Mouse (Mus musculus): ENCODE measurements around the gene Tas2r143. TPM values are rescaled to one million over a fixed set of nuclear protein-coding genes. Genes with fewer than 3 reads are reported as not detected.

Gene Tas2r143
- polyA plus RNA-seq, 1 experiment from 2014 or later, result not detected

DNA sequence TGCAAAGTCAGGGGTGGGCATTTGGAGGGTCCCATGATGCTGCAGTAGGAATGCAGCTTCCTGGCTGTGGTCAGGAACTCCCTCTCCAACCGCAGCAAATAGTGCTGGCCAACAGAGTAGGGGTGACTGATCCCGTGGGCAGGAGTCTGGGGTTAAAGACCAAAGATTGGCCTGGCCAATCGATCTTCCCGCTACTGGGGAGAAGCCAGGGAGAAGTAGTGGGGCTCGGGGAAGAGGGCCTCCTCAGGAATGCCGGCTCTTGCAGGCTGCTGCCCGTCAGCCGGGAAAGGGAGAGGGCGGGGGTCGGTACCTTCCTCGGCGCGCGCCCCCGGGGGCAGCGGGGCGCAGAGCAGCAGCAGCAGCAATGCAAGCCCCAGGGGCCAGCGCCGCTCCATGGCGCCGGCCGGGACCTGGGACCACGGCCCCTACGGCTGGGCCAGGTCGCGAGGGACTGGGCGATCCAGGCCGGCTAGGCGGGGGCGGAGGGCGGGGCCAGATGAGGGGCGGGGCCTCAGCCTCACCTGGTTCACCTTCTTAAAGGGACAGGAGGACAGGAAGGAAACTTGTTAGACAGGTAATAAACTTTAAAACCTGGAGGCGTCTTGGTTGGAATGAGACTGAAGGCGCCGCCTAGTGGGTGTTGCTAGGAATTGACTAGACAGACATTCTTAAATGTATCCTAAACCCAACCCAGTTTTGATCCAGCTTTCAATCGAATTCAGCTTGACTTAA is 27.1 kb upstream of the Tas2r143 start, which contains the start of gene Epha1:
Epha1 (minus strand) TSS at position 453 of the 732 bp plus-strand sequence.
- peak; percentile 81 for ATAC-seq (ENCODE audit: insufficient number of reproducible peaks, insufficient read depth, low FRiP score, low read depth)
- H3K36me3 ChIP-seq (ENCODE audit: control insufficient read depth, insufficient read depth, low read length), result no peaks in the 10 kb centered on the region
- no peaks in the 10 kb centered on the region for H3K9me3 ChIP-seq (ENCODE audit: control insufficient read depth, low read depth, low read length)
- H3K27me3 ChIP-seq (ENCODE audit: control insufficient read depth, insufficient read depth, low read length), result no peaks in the 10 kb centered on the region
- peak within 1 kb of the TSS; percentile 39; the same call in 1 of the 2 replicates for H3K27ac ChIP-seq (ENCODE audit: low read length)
- peak within 1 kb of the TSS; percentile 65 for H3K4me2 ChIP-seq (replicated peaks; ENCODE audit: low read depth, low read length)
- WGBS, result under 1% methylated on average over 30 of the region's 36 CpGs
- peaks cover 30% of the 10 kb centered on the region for H3K4me1 ChIP-seq (ENCODE audit: control insufficient read depth, insufficient read depth, low read length)
- H3K4me3 ChIP-seq (ENCODE audit: low read depth, low read length), result peak within 1 kb of the TSS; percentile 43
- H3K9ac ChIP-seq (replicated peaks; ENCODE audit: low read depth, low read length), result peak within 1 kb of the TSS; percentile 22; the same call in 1 of the 2 replicates

DNA sequence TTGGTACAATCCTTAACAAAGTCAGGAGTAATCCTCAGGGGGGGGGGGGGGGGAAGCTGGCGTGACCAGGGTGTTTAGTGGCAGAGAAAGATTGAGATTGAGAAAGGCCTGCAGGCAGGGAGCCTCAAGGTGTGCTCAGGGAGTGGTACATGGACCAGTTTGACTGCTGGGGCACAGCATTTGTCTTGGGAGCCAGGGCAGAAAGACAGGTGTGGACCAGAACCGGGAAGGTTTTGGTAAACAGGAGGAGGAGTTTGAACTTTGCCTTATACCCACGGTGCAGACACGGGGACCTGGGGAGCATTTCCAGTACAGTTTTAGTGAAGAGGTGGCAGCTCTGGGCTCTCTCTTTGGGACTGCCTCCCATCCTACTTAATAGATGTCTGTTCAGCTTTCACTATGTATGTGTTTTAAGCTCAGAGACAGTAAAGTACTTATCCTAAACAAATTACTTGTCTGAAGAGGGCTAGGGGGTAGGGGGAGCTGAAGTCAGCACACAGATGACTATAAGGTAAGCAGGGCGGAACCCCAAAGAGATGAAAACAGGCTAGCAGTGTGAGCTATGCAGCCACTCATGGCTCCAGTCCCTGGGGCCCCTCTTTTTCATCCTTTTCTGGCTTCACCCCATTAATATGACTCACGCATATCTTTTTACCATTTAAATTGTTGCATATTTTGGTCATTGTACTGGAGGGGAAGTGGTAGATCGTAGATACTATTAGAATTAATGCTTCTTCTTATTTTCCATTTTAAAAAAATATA is 26.2 kb upstream of the Tas2r143 start:
- Histone ChIP-seq H3K36me3 (ENCODE audit: control insufficient read depth, insufficient read depth, low read length) (no peaks in the 10 kb centered on the region), H3K27me3 (ENCODE audit: control insufficient read depth, insufficient read depth, low read length) (no peaks in the 10 kb centered on the region), H3K9ac (replicated peaks; ENCODE audit: low read depth, low read length) (no peak overlapping the region), H3K9me3 (ENCODE audit: control insufficient read depth, low read depth, low read length) (no peaks in the 10 kb centered on the region), H3K4me3 (ENCODE audit: low read depth, low read length) (peak overlapping the region; percentile 43), H3K27ac (ENCODE audit: low read length) (no peak overlapping the region), H3K4me1 (ENCODE audit: control insufficient read depth, insufficient read depth, low read length) (peaks cover 30% of the 10 kb centered on the region), H3K4me2 (replicated peaks; ENCODE audit: low read depth, low read length) (peak overlapping the region; percentile 65)
- 39% methylated on average over 7 of the region's 7 CpGs for WGBS
- no peak for ATAC-seq (ENCODE audit: insufficient number of reproducible peaks, insufficient read depth, low FRiP score, low read depth)

DNA sequence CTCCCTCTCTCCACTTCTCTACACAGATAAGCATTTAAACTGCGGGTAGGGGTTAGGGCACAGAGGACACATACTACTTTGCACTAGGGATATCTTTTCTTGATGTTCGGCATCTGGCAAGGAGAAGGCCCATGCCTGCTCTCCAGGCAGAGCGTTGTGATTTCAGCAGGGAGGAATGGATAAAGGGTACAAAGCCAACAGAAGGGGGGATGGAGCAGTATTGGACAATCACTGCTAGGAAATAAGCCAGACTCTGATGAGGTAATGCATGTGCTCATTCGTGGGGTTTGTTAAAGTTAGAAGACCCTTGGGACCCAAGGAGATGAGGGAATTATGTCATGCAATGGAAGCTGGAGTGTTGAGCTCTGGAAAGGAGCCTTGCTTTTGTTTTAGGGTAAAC is 25.3 kb upstream of the Tas2r143 start:
- 72% methylated on average over 4 of the region's 4 CpGs for WGBS
- H3K9ac ChIP-seq (replicated peaks; ENCODE audit: low read depth, low read length), result no peak overlapping the region
- no peak overlapping the region for H3K4me3 ChIP-seq (ENCODE audit: low read depth, low read length)
- ATAC-seq (ENCODE audit: insufficient number of reproducible peaks, insufficient read depth, low FRiP score, low read depth), result no peak
- H3K27me3 ChIP-seq (ENCODE audit: control insufficient read depth, insufficient read depth, low read length), result no peaks in the 10 kb centered on the region
- no peak overlapping the region for H3K27ac ChIP-seq (ENCODE audit: low read length)
- H3K9me3 ChIP-seq (ENCODE audit: control insufficient read depth, low read depth, low read length), result no peaks in the 10 kb centered on the region
- no peaks in the 10 kb centered on the region for H3K36me3 ChIP-seq (ENCODE audit: control insufficient read depth, insufficient read depth, low read length)
- peaks cover 30% of the 10 kb centered on the region for H3K4me1 ChIP-seq (ENCODE audit: control insufficient read depth, insufficient read depth, low read length)
- no peak overlapping the region for H3K4me2 ChIP-seq (replicated peaks; ENCODE audit: low read depth, low read length)

DNA sequence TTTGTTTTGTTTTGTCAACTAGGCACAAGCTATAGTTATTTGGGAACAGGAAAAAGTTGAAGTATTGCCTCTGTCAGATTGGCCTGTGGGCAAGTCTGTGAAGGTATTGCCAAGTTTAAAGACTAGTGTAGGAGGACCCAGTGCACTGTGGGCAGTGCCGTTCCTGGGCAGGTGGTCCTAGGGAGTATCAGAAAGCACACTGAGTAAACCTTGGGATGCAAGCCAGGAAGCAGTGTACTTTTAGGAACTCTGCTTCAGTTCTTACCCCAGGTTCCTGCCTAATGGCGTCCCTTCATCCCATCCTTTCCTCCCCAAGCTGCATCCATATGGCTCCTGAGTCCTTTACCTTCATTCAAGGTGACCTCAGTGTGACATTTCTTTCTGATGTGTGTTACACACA is 24.9 kb upstream of the Tas2r143 start:
- no peak overlapping the region for H3K4me2 ChIP-seq (replicated peaks; ENCODE audit: low read depth, low read length)
- peaks cover 30% of the 10 kb centered on the region for H3K4me1 ChIP-seq (ENCODE audit: control insufficient read depth, insufficient read depth, low read length)
- H3K27ac ChIP-seq (ENCODE audit: low read length), result no peak overlapping the region
- ATAC-seq (ENCODE audit: insufficient number of reproducible peaks, insufficient read depth, low FRiP score, low read depth), result no peak
- H3K4me3 ChIP-seq (ENCODE audit: low read depth, low read length), result no peak overlapping the region
- 92% methylated on average over 2 of the region's 2 CpGs for WGBS
- no peak overlapping the region for H3K9ac ChIP-seq (replicated peaks; ENCODE audit: low read depth, low read length)
- no peaks in the 10 kb centered on the region for H3K9me3 ChIP-seq (ENCODE audit: control insufficient read depth, low read depth, low read length)
- H3K27me3 ChIP-seq (ENCODE audit: control insufficient read depth, insufficient read depth, low read length), result no peaks in the 10 kb centered on the region
- H3K36me3 ChIP-seq (ENCODE audit: control insufficient read depth, insufficient read depth, low read length), result no peaks in the 10 kb centered on the region

DNA sequence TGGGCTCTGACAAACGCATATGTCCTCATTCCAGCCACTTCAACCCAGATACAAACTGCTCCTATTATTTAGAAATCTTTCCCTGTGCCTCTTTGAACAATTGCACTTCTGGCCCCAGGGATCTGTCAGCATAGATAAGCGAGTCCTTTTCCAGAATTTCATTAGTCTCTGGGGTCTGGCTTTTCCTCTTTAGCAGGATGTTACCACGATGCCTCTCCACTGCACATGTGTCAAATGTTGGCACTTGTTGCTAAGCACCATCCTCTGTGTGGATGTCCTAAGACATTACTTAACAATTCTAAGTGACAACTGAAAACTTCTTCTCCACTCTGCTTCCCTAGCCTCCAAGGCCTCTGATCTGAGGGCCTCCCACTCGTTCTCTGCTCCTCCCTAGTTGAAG is 24.0 kb upstream of the Tas2r143 start:
- H3K27me3 ChIP-seq (ENCODE audit: control insufficient read depth, insufficient read depth, low read length), result no peaks in the 10 kb centered on the region
- 39% methylated on average over 4 of the region's 4 CpGs for WGBS
- H3K36me3 ChIP-seq (ENCODE audit: control insufficient read depth, insufficient read depth, low read length), result no peaks in the 10 kb centered on the region
- H3K9me3 ChIP-seq (ENCODE audit: control insufficient read depth, low read depth, low read length), result no peaks in the 10 kb centered on the region
- H3K4me2 ChIP-seq (replicated peaks; ENCODE audit: low read depth, low read length), result no peak overlapping the region
- no peak overlapping the region for H3K27ac ChIP-seq (ENCODE audit: low read length)
- no peak overlapping the region for H3K9ac ChIP-seq (replicated peaks; ENCODE audit: low read depth, low read length)
- no peak for ATAC-seq (ENCODE audit: insufficient number of reproducible peaks, insufficient read depth, low FRiP score, low read depth)
- peaks cover 24% of the 10 kb centered on the region for H3K4me1 ChIP-seq (ENCODE audit: control insufficient read depth, insufficient read depth, low read length)
- no peak overlapping the region for H3K4me3 ChIP-seq (ENCODE audit: low read depth, low read length)

DNA sequence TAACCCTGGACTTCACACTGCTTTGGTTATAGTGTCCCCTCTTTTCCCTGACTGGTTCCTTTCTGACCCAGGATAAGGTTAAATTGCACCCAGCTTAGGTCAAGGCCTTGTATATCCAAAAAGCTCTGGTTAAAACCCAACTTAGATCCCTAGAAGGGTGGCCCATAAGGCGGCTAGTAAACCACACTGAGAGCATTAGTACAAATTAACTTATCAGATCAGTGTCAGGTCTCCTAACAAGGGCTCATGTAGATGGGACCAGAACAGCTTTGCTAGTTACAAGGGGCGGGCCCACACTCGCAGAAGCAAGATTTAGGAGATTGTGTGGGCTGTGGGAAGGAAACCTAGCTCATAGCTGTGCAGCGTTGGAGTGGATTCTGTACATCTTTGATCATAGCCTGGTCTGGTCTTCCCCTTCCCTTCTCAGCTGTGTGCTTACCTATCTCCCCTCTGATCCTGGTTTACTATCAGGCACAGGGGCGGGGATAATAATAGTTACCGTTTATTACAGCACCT is 23.5 kb upstream of the Tas2r143 start:
- Histone ChIP-seq H3K4me1 (ENCODE audit: control insufficient read depth, insufficient read depth, low read length) (peaks cover 20% of the 10 kb centered on the region), H3K9ac (replicated peaks; ENCODE audit: low read depth, low read length) (no peak overlapping the region), H3K9me3 (ENCODE audit: control insufficient read depth, low read depth, low read length) (no peaks in the 10 kb centered on the region), H3K27me3 (ENCODE audit: control insufficient read depth, insufficient read depth, low read length) (no peaks in the 10 kb centered on the region), H3K36me3 (ENCODE audit: control insufficient read depth, insufficient read depth, low read length) (no peaks in the 10 kb centered on the region), H3K4me3 (ENCODE audit: low read depth, low read length) (no peak overlapping the region), H3K4me2 (replicated peaks; ENCODE audit: low read depth, low read length) (no peak overlapping the region), H3K27ac (ENCODE audit: low read length) (no peak overlapping the region)
- ATAC-seq (ENCODE audit: insufficient number of reproducible peaks, insufficient read depth, low FRiP score, low read depth), result no peak
- WGBS, result 75% methylated on average over 6 of the region's 6 CpGs

DNA sequence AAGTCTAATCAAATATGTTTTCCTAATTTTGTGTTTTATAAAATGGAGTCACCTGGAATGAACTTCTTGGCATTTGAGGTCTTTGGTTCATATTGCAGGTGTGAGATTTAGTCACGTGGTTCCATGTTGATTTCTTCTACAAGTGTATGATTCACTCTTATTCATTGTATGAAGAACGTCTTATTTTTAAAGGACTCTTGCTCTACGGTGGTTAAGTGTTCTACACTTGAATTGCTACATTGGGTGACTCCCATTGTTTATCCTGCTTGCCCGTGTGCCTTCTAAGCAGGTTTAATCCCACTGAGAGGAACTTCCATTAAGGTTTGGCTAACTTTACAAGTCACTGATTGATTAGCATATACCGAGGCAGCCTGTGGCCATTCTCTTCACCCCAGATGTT is 22.8 kb upstream of the Tas2r143 start:
- H3K4me3 ChIP-seq (ENCODE audit: low read depth, low read length), result no peak overlapping the region
- H3K36me3 ChIP-seq (ENCODE audit: control insufficient read depth, insufficient read depth, low read length), result no peaks in the 10 kb centered on the region
- no peak overlapping the region for H3K4me2 ChIP-seq (replicated peaks; ENCODE audit: low read depth, low read length)
- H3K4me1 ChIP-seq (ENCODE audit: control insufficient read depth, insufficient read depth, low read length), result peaks cover 13% of the 10 kb centered on the region
- no peaks in the 10 kb centered on the region for H3K9me3 ChIP-seq (ENCODE audit: control insufficient read depth, low read depth, low read length)
- no peak overlapping the region for H3K9ac ChIP-seq (replicated peaks; ENCODE audit: low read depth, low read length)
- no peak overlapping the region for H3K27ac ChIP-seq (ENCODE audit: low read length)
- H3K27me3 ChIP-seq (ENCODE audit: control insufficient read depth, insufficient read depth, low read length), result no peaks in the 10 kb centered on the region
- ATAC-seq (ENCODE audit: insufficient number of reproducible peaks, insufficient read depth, low FRiP score, low read depth), result no peak
- 63% methylated on average over 5 of the region's 5 CpGs for WGBS

DNA sequence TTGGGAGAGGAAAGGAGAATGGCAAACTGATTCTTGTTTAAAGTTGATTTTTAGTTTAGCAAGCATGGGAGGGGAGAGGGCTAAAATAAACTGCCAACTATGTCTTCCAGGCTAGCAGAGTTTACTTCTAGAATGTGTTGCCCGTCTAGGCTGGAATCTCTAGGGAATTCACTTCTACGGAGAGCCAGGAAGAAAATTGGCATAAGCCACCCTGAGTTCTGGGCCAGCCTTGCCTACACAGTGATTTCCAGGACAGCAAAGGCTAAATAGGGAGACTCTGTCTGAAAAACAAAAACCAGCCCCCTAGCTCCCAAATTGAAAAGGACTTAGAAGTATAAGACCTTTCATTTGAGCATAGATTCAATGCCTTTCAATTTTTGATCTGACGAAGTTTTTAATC is 20.5 kb upstream of the Tas2r143 start:
- H3K4me3 ChIP-seq (ENCODE audit: low read depth, low read length), result no peak overlapping the region
- no peaks in the 10 kb centered on the region for H3K27me3 ChIP-seq (ENCODE audit: control insufficient read depth, insufficient read depth, low read length)
- no peaks in the 10 kb centered on the region for H3K9me3 ChIP-seq (ENCODE audit: control insufficient read depth, low read depth, low read length)
- H3K27ac ChIP-seq (ENCODE audit: low read length), result no peak overlapping the region
- H3K9ac ChIP-seq (replicated peaks; ENCODE audit: low read depth, low read length), result no peak overlapping the region
- ATAC-seq (ENCODE audit: insufficient number of reproducible peaks, insufficient read depth, low FRiP score, low read depth), result no peak
- WGBS, result 68% methylated on average over 3 of the region's 3 CpGs
- H3K4me1 ChIP-seq (ENCODE audit: control insufficient read depth, insufficient read depth, low read length), result no peaks in the 10 kb centered on the region
- H3K4me2 ChIP-seq (replicated peaks; ENCODE audit: low read depth, low read length), result no peak overlapping the region
- H3K36me3 ChIP-seq (ENCODE audit: control insufficient read depth, insufficient read depth, low read length), result no peaks in the 10 kb centered on the region
